Mouse (Mus musculus): Measurements from ENCODE around the gene Galnt3. TPM values are rescaled to one million over a fixed set of nuclear protein-coding genes. Genes with fewer than 3 reads are reported as not detected.

Gene Galnt3
- total RNA-seq, 2 experiments from 2014 or later: 3.1 to 4.9 TPM

- no peak for DNase-seq (ENCODE audit: low spot score in 2 of 2)
Measured at GRCm38 (mm10) chr2:66107864-66108514, 16.8 kb downstream of the Galnt3 start.

DNA sequence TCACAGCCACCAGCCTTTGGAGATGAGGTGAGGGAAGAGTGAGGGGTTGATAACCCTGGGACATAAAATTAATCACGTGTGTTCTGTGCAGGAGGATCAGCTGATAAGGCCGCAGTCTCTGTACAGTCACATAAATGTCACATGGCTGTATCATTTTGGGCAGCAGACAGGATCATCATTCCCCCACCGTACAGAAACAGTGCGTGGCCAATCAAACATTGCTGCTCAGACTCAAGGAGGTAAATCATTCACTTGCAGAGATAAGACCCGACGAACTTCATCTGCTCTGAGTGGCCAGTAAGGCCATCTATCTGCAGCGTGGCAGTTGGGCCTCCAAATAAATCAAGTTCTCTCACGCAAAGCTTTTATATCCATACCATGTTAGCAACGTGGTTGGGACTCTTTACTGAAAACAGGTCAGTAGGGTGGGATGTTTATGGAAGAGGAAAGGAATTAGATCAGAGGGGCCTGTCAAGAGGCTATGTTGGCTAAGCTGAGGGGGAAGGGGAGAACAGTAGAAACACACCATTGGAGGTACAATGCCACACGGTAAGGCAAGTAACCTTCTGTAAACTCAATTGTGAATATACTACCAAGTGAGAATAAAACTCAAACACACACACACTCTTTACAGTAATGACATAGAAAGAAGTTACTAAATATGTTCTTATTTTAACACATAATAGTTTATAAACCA is 20.9 kb downstream of the Galnt3 start:
- DNase-seq (ENCODE audit: low spot score in 2 of 2): no peak

GRCm38 (mm10) chr2:66101686-66102304 is 23.0 kb downstream of the Galnt3 start:
- no peak for DNase-seq (ENCODE audit: low spot score in 2 of 2)

DNA sequence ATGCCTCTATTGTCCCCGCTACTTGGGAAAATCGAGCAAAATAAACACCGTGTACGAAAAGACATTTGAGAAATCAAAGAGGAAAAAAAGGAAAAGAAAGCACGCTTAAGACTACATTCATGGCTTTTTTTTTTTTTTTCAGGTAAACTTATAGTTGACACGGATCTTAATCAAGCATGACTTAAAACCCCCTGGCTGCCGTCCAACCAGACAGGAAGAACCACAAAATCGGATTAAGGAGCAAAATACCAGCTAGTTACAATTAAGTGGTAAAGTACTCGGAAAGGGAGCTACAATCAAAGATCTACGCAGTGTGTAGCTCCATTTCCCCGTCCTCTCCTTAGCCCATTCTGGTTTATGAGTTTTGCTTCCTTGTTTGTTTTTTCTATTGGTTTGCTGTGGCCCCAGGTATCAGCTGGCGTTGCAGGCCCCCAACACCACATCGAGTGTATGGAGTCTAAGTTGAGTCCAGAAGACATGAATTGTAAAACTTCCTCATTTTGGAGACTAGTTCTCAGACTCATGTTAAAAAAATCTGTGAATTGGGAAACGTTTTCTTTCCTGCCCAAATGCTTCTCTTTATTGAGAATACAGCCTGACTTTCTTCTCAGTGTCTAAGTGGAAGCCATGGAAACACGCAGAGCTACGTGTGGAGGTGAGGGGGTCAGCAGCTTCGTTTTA is 24.0 kb downstream of the Galnt3 start:
- DNase-seq (ENCODE audit: low spot score in 2 of 2): no peak

DNA sequence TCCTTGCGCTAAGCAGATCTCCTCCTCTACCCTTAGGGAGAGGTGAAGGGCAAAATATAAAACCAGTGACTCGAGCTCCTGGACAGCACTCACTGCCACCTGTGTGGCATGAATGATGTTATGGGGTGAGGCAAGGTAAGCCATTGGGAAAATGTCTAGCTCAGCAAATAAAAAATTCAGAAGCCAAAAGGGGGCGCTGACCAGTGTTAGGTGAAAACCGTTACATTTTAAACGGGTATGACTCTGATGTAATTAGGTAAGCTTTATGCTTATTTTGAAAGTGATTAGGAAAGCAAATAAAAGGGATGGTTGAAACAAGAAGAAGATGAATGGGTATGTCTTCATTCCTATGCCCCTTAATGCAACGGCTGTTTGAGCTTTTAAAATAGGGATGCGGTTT is 24.6 kb downstream of the Galnt3 start:
- no peak for DNase-seq (ENCODE audit: low spot score in 2 of 2)

DNA sequence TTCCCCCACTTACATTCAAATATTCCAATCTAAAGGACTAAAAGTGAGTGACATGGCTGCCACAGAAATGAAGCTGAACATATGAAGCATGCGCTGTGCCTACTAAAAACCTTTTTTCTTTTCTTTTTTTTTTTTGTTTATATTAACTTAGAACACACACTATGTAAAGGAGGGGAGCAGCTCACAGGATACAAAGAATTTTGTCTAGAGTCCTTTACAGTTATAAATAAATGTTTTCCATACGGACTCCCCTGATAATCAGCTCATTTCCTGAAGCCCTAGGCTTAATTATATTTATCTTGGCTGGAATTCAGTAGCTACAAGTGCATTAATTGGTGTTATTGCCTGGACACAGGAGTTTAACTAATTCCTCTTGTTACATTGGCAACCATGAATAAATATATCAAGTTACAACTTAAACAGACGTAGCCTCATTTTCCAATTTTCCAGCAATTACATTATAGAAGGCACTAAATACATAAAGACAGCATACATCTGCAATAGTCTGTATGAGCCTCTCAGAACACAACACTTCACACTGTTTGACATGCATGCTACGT is 30.1 kb downstream of the Galnt3 start:
- no peak for DNase-seq (ENCODE audit: low spot score in 2 of 2)

DNA sequence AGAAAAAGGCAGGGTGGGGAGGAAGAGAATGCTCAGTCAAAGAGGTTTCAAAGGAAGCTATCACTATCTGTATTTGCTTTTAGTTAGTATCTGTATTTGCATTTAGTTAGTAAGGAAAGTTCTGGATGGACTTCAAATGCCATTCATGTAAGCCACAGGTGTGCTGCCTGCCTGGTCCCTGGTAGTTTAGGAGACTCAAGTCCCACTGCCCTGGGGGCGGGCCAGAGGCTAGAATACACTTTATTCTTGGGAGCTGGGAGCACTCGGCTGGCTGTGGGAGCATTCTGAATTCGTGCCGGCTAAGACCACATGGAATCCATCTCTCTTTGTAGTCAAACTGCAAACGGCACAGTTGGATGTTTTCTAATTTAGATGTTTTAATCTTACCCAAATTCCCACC is 33.5 kb downstream of the Galnt3 start:
- DNase-seq (ENCODE audit: low spot score in 2 of 2): no peak

DNA sequence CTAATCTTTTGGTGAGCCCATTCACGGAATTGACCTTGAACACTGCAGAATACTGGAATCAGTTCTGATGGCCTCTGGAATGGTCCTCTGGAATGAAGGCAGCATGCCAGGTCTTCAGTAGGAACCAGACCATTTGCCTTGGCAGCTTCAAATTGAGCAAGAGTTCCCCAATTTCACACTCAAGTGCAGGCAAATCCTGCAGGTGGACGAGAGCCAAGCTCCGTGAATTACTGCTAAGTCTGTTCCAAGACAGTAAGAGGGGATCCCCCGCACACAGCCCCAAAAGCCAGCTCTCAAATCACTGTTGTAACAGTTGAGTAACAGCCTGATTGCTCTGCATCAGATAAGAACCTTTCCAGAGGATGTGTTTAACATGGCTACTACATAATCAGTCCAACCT is 42.9 kb downstream of the Galnt3 start:
- DNase-seq (ENCODE audit: low spot score in 2 of 2): no peak

DNA sequence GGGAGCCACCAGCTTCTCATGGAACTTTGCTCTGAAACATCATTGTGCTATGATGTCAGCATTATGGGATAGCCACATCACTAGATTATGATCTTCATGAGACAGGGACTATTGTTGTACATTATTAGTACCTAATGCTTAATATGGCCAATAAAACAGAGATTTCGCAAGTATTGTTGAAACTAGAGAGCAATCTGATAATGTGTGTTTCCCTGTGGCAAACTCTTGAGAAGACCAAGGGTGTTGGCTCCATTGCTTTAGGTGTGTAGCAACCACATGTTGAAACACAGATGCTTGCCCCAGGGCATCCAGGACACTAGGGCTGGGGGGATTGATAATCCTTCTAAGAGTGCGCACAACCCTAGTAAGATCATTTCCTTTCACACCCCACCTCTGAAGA is 44.1 kb downstream of the Galnt3 start:
- no peak for DNase-seq (ENCODE audit: low spot score in 2 of 2)

DNA sequence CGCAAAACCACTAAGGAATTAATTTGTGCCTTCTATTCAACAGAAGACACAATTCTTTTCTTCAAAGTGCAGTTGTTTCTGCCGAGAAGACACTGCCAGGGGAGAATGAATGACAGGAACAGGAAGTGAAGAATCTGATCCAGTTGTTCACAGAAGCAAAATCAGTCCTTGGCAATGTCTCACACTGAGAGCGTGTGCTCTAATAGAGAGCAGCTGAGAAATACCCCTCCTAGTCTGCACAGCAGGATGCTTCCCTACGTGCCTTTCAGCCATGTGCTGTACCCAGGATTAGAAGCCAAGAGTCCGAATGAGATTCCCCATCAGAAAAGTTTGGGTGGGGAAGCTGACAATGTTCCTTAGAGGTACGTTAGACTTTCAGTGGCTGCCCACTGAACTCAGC is 55.3 kb downstream of the Galnt3 start:
- DNase-seq (ENCODE audit: low spot score in 2 of 2): no peak

DNA sequence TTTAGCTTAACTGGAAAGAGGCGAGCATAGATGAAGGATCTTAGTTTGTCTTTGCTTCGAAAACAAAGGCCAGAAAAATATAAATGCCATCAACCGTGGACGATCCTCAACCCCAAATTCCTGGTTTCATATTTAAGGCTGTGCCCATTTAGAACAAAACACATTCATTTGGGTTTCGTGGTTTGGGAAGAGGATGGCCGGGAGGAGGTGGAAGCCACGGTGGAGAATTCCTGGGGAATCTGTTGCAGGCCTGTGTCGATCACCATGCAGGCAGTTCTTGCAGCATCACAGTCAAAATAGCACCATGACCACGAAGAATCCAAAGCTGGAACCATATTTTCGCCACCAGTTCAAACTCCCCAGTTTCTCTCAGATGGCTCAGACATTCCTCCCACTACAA is 61.5 kb downstream of the Galnt3 start:
- DNase-seq (ENCODE audit: low spot score in 2 of 2): no peak

DNA sequence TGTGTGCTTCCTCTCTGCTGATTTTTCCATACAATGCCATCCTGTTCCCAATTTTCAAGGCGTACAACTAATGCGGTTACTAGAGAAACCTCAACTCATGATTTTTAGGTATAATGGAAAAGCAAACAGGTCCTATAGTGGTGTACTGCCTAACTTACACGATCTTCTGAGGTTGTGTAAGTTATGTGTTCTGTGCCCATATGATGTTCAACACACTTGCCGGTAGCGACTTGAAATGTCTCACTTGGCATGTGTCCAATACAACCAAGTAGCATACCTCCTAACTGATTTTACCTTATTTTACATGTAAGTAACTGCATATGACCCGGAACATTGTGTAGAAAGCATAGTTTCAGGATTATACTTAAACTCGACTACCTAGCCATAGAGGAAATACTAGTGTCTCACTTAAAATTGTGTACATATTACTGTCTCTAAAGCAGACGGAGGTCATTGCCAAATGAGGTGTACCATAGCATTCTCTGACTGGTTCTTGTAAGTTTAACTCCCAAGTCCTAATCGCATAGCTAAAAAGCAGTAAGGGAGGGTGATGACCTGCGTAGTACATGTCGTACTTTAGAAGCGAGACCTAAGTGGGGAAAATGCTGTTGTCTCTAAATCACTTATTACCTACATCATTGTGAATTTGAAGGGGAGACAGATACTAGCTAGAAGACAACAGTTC is 80.2 kb downstream of the Galnt3 start:
- no peak for DNase-seq (ENCODE audit: low spot score in 2 of 2)

DNA sequence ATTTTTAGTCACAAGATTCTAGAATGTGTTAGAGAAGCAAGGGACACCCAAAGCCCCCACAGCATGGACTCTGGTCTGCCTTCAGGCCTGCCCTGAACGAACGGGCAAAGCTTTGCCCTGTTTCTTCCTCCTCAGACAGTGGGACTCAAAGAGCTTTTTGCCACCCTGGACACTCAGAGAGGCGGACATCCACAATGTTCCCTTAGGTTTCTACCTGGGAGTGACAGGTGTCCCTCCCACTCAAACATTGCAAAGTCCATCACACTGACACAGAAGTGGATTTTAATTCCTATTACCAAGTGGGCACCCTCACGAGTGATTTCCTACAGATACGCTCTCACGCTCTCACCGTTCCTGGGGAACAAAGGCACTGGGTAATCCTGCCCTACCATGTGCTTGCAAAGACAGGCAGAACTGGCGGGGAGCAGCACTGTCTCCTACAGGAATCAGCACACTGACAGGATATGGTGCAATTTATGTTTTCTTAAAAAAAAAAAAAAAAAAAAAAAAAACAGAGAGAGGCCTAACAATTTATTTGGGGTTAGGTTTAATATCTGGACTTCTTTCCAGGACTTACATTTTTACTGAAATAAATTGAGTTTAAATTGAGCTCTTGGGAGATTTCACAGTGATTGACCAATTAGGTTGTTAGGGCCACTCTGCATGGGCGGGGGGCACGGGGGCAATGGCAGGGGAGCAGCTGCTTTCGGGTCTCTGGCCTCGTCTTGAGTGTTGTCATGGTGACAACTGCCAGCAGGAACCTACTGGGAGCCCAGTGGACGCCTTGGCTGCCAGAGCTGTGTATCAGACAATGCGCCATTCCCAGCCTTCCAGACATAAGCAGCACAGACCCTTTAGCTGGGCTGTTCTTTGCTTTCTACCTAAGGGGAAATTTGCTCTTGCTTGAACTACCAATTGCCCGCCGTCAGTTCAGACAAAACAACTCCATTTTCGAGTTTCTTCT is 81.1 kb downstream of the Galnt3 start:
- DNase-seq (ENCODE audit: low spot score in 2 of 2): no peak

- DNase-seq (ENCODE audit: low spot score in 2 of 2): no peak
Measured at GRCm38 (mm10) chr2:66041917-66042419, 82.8 kb downstream of the Galnt3 start.

DNA sequence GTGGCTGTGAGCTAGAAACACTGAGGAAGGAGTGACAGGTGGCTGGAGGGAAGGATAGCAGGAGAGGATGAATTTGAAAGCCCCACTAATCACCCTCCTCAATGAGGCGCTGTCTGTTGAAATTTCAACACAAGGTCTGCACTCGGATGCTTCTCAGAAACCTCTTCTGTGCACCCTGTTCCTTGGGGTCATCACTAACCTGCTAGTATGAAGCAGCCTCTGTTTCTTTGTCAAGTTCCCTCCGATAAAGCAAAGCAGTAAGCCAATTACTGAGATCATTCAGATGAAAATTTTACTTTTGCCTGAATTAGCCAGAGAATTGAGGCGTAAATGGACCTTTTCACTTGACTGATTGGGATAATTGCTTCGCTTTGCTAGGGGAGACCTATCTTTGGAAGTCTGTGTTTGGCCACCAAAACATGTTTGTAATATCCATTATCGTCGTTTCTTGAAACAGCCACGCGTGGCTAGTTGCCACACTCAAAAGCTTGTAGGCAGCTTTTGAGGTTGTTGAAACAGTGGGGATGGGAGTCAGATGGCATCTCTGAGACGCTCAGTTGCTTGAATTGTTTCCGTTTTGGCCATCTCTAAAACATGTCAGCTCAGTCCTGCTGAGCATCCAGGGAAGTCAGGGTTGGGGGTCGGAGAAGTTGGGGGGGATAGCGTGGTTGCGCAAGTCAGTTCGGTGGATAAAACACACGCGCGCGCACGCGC is 83.4 kb downstream of the Galnt3 start:
- no peak for DNase-seq (ENCODE audit: low spot score in 2 of 2)

GRCm38 (mm10) chr2:66040611-66041010 is 84.2 kb downstream of the Galnt3 start:
- no peak for DNase-seq (ENCODE audit: low spot score in 2 of 2)

DNA sequence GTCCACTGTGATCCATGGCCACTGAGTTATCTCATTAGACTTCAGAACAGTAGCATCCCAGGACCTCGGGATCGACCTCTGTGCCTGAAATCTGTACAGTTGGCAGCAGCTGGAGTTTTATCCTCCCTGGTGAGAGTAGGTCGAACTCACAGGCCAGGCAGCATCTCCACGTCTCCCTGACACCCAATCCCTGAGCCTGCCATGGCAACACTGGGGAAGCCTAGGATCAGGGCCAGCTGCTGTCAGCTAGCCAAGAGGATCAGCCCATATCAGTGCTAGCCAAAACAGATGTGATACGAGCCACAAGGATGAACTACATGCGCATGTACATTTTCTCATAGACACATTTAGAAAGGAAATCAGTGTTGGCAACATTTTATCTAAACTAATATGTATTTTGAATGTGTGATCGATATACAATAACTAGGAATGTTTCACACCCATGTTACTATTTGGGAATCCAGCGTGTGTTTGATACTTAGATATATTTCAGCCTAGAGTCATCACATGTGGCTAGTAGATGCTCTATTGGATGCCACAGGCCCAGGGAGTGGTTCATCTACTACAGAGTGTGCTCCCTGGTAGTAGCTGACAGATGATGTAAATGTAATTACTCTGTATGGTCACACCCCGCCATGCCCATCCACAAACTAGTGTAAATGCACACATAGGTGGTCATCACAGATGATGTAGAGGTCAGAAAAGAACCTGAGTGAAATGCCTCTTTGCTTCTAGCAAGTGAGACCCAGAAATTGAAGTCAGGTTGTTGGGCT is 89.7 kb downstream of the Galnt3 start:
- DNase-seq (ENCODE audit: low spot score in 2 of 2): no peak
